Mouse (Mus musculus): ENCODE data around the gene Ltv1.

Gene Ltv1

DNA sequence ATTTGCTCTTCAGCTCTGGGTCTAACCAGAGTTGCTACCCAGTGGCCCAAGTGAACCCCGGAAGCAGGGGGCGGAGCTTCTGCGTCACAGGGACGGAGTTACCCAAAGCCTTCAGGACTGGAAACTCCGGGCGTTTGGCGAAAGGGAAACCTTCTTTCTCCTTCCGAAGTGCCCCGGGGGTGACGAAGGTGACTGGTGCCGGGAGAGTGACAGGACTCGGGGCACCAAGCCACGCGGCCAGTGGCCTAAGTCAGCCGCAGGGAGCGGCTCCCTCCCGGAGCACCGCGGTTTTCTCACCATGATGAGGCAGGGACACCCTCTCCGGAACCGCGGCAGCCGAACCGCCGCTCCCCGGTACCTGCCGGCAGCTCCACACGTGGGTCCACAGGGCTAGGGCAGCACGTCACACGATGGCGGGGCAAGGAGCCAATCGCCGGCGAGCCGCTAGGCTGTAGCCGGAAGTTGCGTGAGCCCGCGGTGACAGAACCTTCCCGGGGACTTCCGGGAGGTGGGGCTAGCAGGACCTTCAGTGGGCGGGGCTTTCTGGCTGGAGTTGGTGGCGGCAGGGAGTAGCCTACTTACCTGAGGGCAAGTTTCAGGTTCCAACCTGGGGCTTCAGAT, at the start of gene Ltv1:
Gene Ltv1 (minus strand): TSS at position 438 of the 621 bp plus-strand sequence.
- peak within 1 kb of the TSS; percentile 98 for H3K4me3 ChIP-seq (replicated peaks; ENCODE audit: low read length)
- no peaks in the 10 kb centered on the region for H3K9me3 ChIP-seq (ENCODE audit: low read length)
- H3K4me1 ChIP-seq (replicated peaks; ENCODE audit: low read depth, low read length): peaks cover 15% of the 10 kb centered on the region
- TF ChIP-seq POU5F1 (IDR thresholded peaks at IDR 0.05; ENCODE audit: borderline replicate concordance, low read length): no peak
- no peak for TF ChIP-seq CTCF (conservative IDR thresholded peaks at IDR 0.05; ENCODE audit: low read length)
- TF ChIP-seq NANOG (IDR thresholded peaks at IDR 0.05; ENCODE audit: borderline replicate concordance, low read length): no peak
- peaks cover 32% of the 10 kb centered on the region for H3K36me3 ChIP-seq (ENCODE audit: insufficient read depth, low read length)
- H3K27me3 ChIP-seq (ENCODE audit: insufficient read depth, low read length): no peaks in the 10 kb centered on the region

- Histone ChIP-seq H3K27me3 (ENCODE audit: insufficient read depth, low read length) (no peaks in the 10 kb centered on the region), H3K9me3 (ENCODE audit: low read length) (no peaks in the 10 kb centered on the region), H3K4me1 (replicated peaks; ENCODE audit: low read depth, low read length) (no peaks in the 10 kb centered on the region), H3K36me3 (ENCODE audit: insufficient read depth, low read length) (no peaks in the 10 kb centered on the region), H3K4me3 (replicated peaks; ENCODE audit: low read length) (no peak overlapping the region)
- no peak for TF ChIP-seq POU5F1 (IDR thresholded peaks at IDR 0.05; ENCODE audit: borderline replicate concordance, low read length)
- TF ChIP-seq CTCF (conservative IDR thresholded peaks at IDR 0.05; ENCODE audit: low read length): no peak
- no peak for TF ChIP-seq NANOG (IDR thresholded peaks at IDR 0.05; ENCODE audit: borderline replicate concordance, low read length)
Measured at GRCm38 (mm10) chr10:13240431-13240830, 47.5 kb upstream of the Ltv1 start.

GRCm38 (mm10) chr10:13238188-13238587, 45.2 kb upstream of the Ltv1 start:
- H3K4me1 ChIP-seq (replicated peaks; ENCODE audit: low read depth, low read length): no peaks in the 10 kb centered on the region
- H3K9me3 ChIP-seq (ENCODE audit: low read length): no peaks in the 10 kb centered on the region
- H3K4me3 ChIP-seq (replicated peaks; ENCODE audit: low read length): no peak overlapping the region
- no peak for TF ChIP-seq POU5F1 (IDR thresholded peaks at IDR 0.05; ENCODE audit: borderline replicate concordance, low read length)
- no peaks in the 10 kb centered on the region for H3K27me3 ChIP-seq (ENCODE audit: insufficient read depth, low read length)
- no peaks in the 10 kb centered on the region for H3K36me3 ChIP-seq (ENCODE audit: insufficient read depth, low read length)

GRCm38 (mm10) chr10:13236866-13237265, 43.9 kb upstream of the Ltv1 start:
- H3K9me3 ChIP-seq (ENCODE audit: low read length): no peaks in the 10 kb centered on the region
- no peak for TF ChIP-seq CTCF (conservative IDR thresholded peaks at IDR 0.05; ENCODE audit: low read length)
- TF ChIP-seq NANOG (IDR thresholded peaks at IDR 0.05; ENCODE audit: borderline replicate concordance, low read length): no peak
- TF ChIP-seq POU5F1 (IDR thresholded peaks at IDR 0.05; ENCODE audit: borderline replicate concordance, low read length): no peak
- no peak overlapping the region for H3K4me3 ChIP-seq (replicated peaks; ENCODE audit: low read length)
- H3K27me3 ChIP-seq (ENCODE audit: insufficient read depth, low read length): no peaks in the 10 kb centered on the region
- H3K36me3 ChIP-seq (ENCODE audit: insufficient read depth, low read length): no peaks in the 10 kb centered on the region
- no peaks in the 10 kb centered on the region for H3K4me1 ChIP-seq (replicated peaks; ENCODE audit: low read depth, low read length)

- no peaks in the 10 kb centered on the region for H3K4me1 ChIP-seq (replicated peaks; ENCODE audit: low read depth, low read length)
- no peaks in the 10 kb centered on the region for H3K9me3 ChIP-seq (ENCODE audit: low read length)
- H3K36me3 ChIP-seq (ENCODE audit: insufficient read depth, low read length): no peaks in the 10 kb centered on the region
- H3K27me3 ChIP-seq (ENCODE audit: insufficient read depth, low read length): no peaks in the 10 kb centered on the region
- H3K4me3 ChIP-seq (replicated peaks; ENCODE audit: low read length): no peak overlapping the region
- TF ChIP-seq NANOG (IDR thresholded peaks at IDR 0.05; ENCODE audit: borderline replicate concordance, low read length) (no peak), POU5F1 (IDR thresholded peaks at IDR 0.05; ENCODE audit: borderline replicate concordance, low read length) (no peak), CTCF (conservative IDR thresholded peaks at IDR 0.05; ENCODE audit: low read length) (no peak)
Measured at GRCm38 (mm10) chr10:13234503-13234902, 41.5 kb upstream of the Ltv1 start.

GRCm38 (mm10) chr10:13233941-13234340, 41.0 kb upstream of the Ltv1 start:
- Histone ChIP-seq H3K27me3 (ENCODE audit: insufficient read depth, low read length) (no peaks in the 10 kb centered on the region), H3K4me1 (replicated peaks; ENCODE audit: low read depth, low read length) (no peaks in the 10 kb centered on the region), H3K36me3 (ENCODE audit: insufficient read depth, low read length) (no peaks in the 10 kb centered on the region), H3K4me3 (replicated peaks; ENCODE audit: low read length) (no peak overlapping the region), H3K9me3 (ENCODE audit: low read length) (no peaks in the 10 kb centered on the region)
- TF ChIP-seq NANOG (IDR thresholded peaks at IDR 0.05; ENCODE audit: borderline replicate concordance, low read length): no peak
- TF ChIP-seq CTCF (conservative IDR thresholded peaks at IDR 0.05; ENCODE audit: low read length): no peak
- TF ChIP-seq POU5F1 (IDR thresholded peaks at IDR 0.05; ENCODE audit: borderline replicate concordance, low read length): no peak

GRCm38 (mm10) chr10:13233143-13233622, 40.2 kb upstream of the Ltv1 start:
- H3K4me3 ChIP-seq (replicated peaks; ENCODE audit: low read length): no peak overlapping the region
- no peaks in the 10 kb centered on the region for H3K36me3 ChIP-seq (ENCODE audit: insufficient read depth, low read length)
- TF ChIP-seq NANOG (IDR thresholded peaks at IDR 0.05; ENCODE audit: borderline replicate concordance, low read length): no peak
- TF ChIP-seq CTCF (conservative IDR thresholded peaks at IDR 0.05; ENCODE audit: low read length): no peak
- TF ChIP-seq POU5F1 (IDR thresholded peaks at IDR 0.05; ENCODE audit: borderline replicate concordance, low read length): no peak
- no peaks in the 10 kb centered on the region for H3K9me3 ChIP-seq (ENCODE audit: low read length)
- no peaks in the 10 kb centered on the region for H3K27me3 ChIP-seq (ENCODE audit: insufficient read depth, low read length)
- H3K4me1 ChIP-seq (replicated peaks; ENCODE audit: low read depth, low read length): no peaks in the 10 kb centered on the region

DNA sequence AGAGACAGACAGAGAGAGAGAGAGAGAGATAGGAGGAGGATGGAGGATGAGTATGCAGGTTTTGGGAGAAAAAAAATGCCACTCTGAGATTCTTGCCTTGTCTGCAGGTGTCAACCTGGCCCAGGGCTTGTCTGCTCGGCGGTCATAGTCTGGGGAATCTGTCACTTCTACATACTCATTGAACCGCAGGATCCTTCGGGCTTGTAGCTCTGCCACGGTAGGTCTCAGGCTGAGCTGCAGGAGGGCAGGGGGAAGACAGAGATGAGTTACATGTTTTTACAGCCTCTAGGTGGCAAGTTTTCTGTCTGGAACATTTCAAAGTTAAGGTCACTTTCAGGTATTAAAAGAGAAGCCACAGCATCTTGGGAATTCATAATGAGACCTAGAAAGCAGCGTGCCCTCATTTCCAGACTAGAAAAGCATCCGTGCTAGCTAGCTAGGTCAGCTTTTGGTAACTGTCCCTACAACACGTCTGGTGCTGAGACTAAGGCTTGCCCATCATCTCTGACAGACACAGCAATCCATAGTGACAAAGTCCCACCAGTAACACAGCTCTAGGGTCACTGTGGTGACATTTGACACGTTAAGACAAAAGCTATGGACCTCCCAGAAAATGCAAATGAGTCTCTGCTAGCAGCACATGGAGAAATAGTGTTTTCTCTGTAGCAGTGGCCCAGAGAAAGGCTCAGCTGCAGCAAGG, 39.6 kb upstream of the Ltv1 start:
- H3K36me3 ChIP-seq (ENCODE audit: insufficient read depth, low read length): no peaks in the 10 kb centered on the region
- TF ChIP-seq POU5F1 (IDR thresholded peaks at IDR 0.05; ENCODE audit: borderline replicate concordance, low read length) (no peak), CTCF (conservative IDR thresholded peaks at IDR 0.05; ENCODE audit: low read length) (no peak), NANOG (IDR thresholded peaks at IDR 0.05; ENCODE audit: borderline replicate concordance, low read length) (no peak)
- H3K27me3 ChIP-seq (ENCODE audit: insufficient read depth, low read length): no peaks in the 10 kb centered on the region
- no peaks in the 10 kb centered on the region for H3K9me3 ChIP-seq (ENCODE audit: low read length)
- no peak overlapping the region for H3K4me3 ChIP-seq (replicated peaks; ENCODE audit: low read length)
- no peaks in the 10 kb centered on the region for H3K4me1 ChIP-seq (replicated peaks; ENCODE audit: low read depth, low read length)
